In the genomic region with DNA sequence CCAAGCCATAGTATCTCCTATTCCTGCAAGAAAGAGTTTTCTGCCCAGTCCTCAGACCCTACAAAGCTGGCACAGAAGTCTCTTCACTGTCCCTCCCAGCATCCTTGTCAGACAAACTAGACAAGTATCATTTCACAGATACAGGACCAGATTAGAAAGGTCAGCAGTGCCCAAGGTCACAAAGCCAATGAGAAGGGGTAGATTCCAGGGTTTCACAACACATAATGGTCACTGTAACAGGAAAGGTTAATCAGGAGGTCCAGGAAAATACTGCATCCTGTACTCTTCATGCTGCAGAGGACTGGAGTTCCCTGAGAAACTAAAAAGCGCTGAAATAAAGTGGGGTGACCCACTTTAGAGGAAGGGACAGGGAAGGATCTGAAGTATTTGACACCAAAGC, we compare ENCODE assay signal across 25 mouse cellular contexts.
"Had no signal": no experiment of that assay in that cellular context is flagged by ENCODE, and none has a peak within 500 bp of the region (broad histone marks: within the 10 kb centered on the region; RNA-seq: fewer than 3 reads in every experiment).

No protein-coding gene starts in this region.

- H3K9ac ChIP-seq: hindbrain, embryonic 12.5 days; hindbrain, embryonic 14.5 days; intestine, embryonic 15.5 days; limb, embryonic 12.5 days; liver, embryonic 13.5 days; liver, embryonic 15.5 days had no signal

- DNase-seq: gastrocnemius, adult 2 months; gastrocnemius, postnatal 10 days; gastrocnemius, postnatal 25 days; heart, adult 18-20 months; heart, postnatal 14 days; kidney, adult 18-20 months; kidney, adult 8-10 months; kidney, postnatal 10 days; kidney, postnatal 25 days; kidney, postnatal 4 days; liver, embryonic 13.5 days had no signal

- H3K27me3 ChIP-seq: hindbrain, embryonic 12.5 days; intestine, embryonic 15.5 days; limb, embryonic 12.5 days; liver, embryonic 13.5 days; liver, embryonic 15.5 days had no signal

- H3K9me3 ChIP-seq: heart, embryonic 10.5 days; hindbrain, embryonic 10.5 days; hindbrain, embryonic 12.5 days; intestine, embryonic 15.5 days; limb, embryonic 10.5 days; limb, embryonic 12.5 days; liver, embryonic 13.5 days; liver, embryonic 15.5 days had no signal

- ATAC-seq: hindbrain, embryonic 16.5 days; inflammation-experienced regulatory T-cells, adult 6 months; intestine, embryonic 15.5 days; intestine, postnatal 0 days had no signal

- H3K36me3 ChIP-seq: hindbrain, embryonic 12.5 days; intestine, embryonic 15.5 days; limb, embryonic 12.5 days had no signal

- H3K4me2 ChIP-seq: hindbrain, embryonic 12.5 days; hindbrain, embryonic 14.5 days; intestine, embryonic 15.5 days; limb, embryonic 12.5 days; liver, embryonic 11.5 days; liver, embryonic 13.5 days; liver, embryonic 15.5 days had no signal

- H3K4me3 ChIP-seq: gastrocnemius, adult 2 months; heart, embryonic 10.5 days; hindbrain, embryonic 10.5 days; hindbrain, embryonic 12.5 days; intestine, embryonic 15.5 days; layer of hippocampus, adult 2 months; left cerebral cortex, adult 2 months; limb, embryonic 10.5 days; limb, embryonic 12.5 days; liver, embryonic 13.5 days; liver, embryonic 15.5 days had no signal

- H3K27ac ChIP-seq: gastrocnemius, adult 2 months; heart, embryonic 10.5 days; hindbrain, embryonic 10.5 days; hindbrain, embryonic 12.5 days; hindbrain, embryonic 14.5 days; intestine, embryonic 15.5 days; layer of hippocampus, adult 2 months; left cerebral cortex, adult 2 months; limb, embryonic 10.5 days; limb, embryonic 12.5 days; liver, embryonic 13.5 days; liver, embryonic 15.5 days had no signal
